Mouse (Mus musculus) heart, postnatal 25 days (tissue): ENCODE measurements at regions not wholly inside any gene's neighbourhood (a gene's known extent, or its start where the extent isn't known, plus 50 kb on each side); places are given as distances from the start of the nearest gene placed in this dataset.

Experiments
- DNase-seq: peaks from one replicate; pipeline ENCODE4 v3.0.0; 2022; ENCODE audit warnings: low spot score
- intact Hi-C: fragments of 180-260 bp; cut with DNase I; formaldehyde crosslinking; loops from one replicate; pipeline ENCODE4 v1.15.1; 2025

DNA sequence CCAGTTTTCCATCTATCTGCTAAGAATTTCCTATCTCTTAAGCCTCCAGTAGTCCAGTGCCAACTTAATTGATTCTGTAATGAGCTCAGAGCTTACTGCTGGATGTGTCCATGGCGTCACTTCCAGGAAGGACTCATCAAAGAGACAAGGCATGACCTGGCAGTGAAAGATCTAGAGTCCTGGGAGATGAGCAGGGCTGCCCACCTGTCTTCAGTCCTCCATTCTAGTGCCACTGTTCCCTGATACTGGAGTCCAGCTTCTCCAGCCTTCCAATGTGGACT, 69.4 kb upstream of the Tgfbr2 start:
- DNase-seq, result no peak
- intact Hi-C loops, result no loop called here

DNA sequence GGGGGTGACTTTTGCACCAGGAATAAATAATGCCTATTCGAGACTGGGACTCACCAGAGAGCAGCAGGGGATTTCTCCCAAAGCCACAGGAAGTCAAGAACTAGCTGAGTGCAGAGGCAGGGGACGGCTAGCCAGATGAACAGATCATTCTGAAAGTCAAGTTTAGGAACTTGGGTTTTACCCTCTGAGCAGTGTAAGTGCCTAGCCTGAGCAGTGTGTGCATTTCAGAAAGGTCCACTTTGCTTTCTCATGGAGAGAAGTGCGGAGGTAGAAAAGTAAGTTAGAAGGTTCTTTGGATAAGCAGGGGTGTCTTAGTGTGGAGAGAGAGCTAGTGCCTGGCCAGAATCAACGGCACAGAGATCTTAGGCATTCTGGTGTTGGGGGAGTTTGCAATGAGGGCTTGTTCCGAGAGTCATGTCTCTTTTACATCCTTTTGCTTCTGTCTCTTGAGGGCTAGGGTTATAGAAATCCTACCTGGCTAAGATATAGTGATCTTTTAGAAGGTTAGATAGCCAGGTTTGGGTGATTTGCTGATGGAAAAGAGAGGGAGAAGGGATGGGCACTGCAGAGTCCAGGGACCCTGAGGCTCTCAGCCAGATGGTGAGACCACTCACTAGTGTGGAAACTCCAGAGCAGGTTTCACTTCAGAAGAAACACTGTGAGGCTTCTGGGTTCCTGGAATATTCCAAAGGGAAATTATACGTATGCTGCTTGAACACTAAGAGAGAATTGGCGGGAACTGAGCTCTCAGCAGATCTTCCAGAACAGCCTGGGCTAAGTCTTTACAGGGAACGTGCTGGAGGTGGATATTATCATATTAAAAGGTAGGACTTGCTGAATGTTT, 68.8 kb upstream of the Tgfbr2 start:
- no peak for DNase-seq
- intact Hi-C loops, result no loop called here

DNA sequence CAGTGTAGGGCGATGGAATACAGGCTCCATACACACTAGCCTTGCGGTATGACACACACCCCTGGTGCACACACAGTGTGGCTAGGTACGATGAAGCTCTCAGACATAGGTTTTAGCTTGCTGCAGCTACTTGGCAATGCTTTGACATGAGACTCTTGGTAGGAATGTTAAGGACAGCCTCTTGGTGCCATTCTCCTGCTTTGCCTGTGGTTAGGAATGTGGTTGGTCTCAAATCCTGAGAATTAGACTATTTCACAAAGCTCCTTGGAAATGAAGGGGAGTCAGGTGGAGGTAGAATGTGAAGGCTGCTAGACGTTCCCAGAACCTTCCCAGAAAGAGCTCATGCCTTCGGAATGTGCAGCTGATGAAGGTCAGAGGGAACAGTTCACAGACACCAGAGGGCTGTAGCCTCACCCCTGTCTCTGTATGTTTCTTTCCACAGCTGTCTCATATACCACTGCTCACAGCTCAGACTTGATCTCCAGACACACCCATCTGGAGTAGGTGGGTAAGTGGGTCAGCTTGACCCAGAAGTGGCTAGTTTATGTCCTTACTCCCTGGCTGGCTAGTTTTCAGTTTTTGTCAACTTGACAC, 66.9 kb upstream of the Tgfbr2 start:
- intact Hi-C loops, result no loop called here
- DNase-seq, result no peak

DNA sequence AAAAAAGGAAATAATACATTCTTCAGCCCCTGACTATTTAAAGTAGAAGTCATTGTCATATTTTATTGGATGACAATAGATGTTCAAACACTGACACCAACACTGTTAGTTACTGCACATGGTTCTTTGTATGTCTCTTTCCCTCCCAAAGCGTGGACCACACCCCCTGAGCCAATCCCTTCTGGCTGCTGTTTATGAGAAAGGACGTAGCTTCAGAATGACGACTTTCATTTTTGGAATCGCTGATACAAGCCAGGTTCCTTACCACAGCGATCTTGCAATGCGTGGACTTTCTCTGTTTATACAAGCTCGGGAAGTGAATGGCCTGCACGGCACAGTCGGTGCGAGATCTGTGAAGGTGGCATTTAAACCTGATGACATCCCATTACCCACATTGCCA, 66.1 kb upstream of the Tgfbr2 start:
- DNase-seq, result no peak
- intact Hi-C loops, result no loop called here

DNA sequence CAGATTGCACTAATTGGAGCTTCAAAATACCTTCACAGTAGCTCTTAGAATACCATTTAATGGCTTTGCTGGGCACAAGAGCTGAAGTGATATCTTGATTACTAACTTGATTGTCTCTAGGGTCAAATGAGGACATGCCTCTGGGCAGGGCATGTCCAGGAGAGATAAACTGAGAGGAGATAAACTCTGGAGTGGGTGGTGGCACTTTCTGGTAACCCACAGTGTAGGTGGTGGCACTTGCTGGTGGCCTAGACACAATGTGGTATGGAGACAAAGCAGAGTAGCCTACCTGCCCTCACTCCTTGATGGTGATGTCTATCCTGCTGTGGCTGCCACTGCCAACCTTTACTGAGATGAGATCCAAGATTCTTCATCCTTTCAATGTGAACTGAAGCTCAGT, 61.7 kb upstream of the Tgfbr2 start:
- intact Hi-C loops, result no loop called here
- no peak for DNase-seq

DNA sequence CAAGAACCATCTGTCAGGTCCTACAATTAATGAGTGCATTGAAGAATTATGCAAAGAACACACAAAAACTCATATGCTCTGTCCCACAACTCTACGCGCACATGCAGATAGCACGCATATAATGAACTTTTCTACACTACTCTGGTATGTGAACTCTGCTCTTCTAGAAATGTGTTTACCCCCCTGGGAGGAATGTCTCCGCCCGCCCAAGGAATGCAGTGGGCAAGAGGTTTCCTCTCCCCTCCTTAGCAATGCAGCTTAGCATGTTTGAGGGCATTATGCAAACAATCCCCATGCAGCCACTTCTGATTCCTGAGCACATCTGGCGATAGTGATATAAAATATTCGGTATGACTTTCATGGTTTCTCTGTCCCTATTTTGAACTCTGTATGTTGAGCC, 59.0 kb upstream of the Tgfbr2 start:
- intact Hi-C loops, result no loop called here
- no peak for DNase-seq

DNA sequence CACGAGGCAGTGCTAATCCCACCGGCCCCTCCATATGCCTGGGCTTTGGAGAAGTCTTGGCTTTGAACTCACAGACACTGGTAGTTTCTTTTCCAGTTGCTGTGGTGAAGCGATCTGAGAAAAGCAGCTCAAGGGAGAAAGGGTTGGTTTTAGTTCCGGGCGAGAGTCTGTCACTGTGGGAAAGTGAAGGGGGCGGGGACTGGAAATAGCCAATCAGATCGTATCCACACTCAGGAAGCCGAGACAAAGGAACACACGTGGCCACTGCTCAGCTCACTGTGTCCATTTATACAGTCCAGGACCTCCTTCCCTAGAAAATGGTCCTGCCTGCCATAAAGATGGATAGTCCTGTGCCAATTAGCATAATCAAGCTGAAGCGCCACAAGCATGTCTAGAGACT, 57.2 kb upstream of the Tgfbr2 start:
- intact Hi-C loops, result no loop called here
- DNase-seq, result no peak

DNA sequence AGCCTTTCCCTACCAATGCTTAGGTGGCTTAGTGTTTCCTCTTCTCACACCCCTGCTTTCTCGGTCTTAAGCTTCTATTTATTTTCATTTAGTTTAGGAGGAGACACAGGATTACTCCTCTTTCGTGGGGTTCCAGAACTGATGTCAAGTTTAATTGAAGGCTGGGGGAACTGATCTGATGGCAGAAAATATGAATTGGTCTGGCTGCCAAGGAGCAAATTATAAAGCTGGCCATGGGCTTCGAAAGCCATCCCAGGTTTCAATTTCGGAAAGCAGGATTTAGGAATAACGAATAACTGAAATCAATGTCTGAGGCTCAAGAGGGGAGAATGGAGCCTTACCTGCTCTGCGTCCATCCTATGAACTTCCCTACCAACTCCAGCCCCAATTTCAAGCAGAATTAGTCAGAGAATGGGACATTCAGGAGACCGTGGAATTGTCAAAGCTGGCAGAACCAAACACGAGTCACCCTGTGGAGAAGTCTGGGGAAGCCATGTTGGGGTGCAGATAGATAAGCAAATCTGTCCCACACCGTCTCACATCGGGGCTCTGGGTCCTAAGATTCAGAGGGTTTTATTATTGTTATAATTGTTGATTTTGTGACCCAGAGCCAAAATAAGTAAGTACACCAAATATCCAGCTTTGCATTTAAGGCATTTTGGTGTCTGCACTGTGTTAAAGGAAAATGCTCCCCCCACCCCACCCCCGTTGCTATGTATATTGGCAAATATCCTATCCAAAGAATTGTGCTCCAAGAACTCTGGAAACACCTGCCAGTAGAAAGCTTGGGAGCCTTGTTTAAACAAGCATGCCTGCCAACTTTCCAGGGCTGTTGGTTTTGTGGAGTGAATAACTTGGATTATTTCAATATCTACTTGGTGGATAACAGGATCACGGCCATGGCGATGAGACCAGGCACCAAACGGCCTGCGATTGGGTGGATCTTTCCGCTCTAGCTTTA, 56.5 kb upstream of the Tgfbr2 start:
- DNase-seq, result peak; percentile 25
- intact Hi-C loops, result no loop called here

DNA sequence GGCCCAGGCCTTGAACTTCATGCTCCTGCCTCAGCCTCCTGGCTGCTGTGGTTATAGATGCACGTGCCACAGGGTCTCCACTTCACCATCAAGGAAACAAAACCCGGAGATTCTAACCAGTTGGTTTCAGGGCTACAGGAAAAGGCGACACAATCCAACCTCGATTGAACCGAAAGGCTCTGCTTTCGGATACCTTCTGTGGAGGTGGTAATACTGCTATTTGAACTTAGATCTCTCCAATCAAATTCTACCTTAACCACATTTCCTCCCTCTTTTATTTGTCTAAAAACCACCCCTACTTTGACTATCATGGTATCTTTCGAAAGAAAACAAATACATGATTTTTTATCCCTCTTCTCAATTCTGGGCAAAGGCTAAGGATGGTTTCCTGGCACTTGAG, 55.2 kb upstream of the Tgfbr2 start:
- intact Hi-C loops, result no loop called here
- DNase-seq, result no peak

DNA sequence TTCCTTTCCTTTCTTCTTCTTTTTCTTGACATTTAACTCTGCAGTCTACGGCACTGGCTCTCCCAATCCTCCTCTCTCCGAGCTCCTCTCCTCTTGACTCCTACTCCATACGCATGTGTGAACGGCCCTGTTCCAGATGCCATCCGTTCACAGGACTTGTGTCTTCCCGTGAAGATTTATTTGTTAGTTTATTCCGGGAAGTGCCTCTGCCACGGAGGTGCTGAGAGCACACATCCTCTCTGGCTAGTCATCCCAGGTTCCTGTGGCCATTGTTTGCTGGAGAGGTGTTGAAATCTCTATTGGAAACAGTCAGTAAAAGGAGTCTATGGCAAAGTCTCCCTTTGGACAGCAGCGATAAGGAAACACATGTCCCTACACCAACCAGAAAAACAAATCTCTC, 53.3 kb upstream of the Tgfbr2 start:
- DNase-seq, result no peak
- intact Hi-C loops, result no loop called here

DNA sequence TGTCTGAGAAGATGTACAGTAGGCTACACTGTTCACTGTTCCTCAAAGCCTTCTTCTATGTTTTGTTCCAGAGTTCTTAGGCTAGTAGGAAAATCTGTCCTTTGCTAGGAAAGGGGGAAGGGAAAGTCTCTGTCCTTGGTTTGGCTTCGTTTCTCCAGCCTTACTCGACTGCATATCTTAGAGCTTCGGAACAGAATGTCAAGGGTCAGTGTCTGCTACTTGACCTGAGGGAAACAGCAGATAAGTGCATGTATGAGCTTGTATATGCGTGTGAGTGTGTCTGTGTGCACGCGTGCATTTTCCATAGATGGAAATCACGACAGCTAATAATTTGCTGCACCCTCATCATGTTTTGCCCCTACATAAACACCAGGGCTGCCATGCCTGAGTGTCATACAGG, 52.6 kb upstream of the Tgfbr2 start:
- intact Hi-C loops, result no loop called here
- no peak for DNase-seq
